Mouse (Mus musculus): ENCODE data around the gene Hck. TPM values are rescaled to one million over a fixed set of nuclear protein-coding genes. Genes with fewer than 3 reads are reported as not detected.

Gene Hck
- polyA plus RNA-seq, 1 experiment, result 0.10 TPM

DNA sequence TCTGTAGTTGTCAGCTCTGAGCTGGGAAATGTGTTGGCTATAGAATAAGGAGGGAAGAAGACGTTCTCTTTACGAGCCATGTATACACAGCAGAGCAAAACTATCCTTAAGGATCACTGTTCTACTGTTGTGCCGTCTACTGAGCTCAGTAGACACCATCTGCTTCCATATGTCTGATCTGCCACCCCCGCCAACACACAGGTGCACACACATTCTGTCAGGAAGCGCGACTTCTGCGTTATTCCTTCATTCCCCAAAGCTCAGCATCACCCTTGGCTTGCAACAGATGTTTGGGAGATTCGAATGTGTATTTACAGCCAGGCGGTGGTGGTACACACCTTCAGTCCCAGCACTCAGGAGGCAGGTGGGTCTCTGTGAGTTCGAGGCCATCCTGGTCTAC lies 21.2 kb upstream of the Hck start:
- Histone ChIP-seq H3K27me3 (ENCODE audit: control insufficient read depth, insufficient read depth, insufficient read length) (no peaks in the 10 kb centered on the region), H3K4me2 (ENCODE audit: low read depth) (no peak overlapping the region), H3K4me3 (no peak overlapping the region), H3K36me3 (ENCODE audit: control insufficient read depth, insufficient read depth) (no peaks in the 10 kb centered on the region), H3K79me2 (ENCODE audit: control insufficient read depth, insufficient read depth) (no peaks in the 10 kb centered on the region), H3ac (ENCODE audit: control insufficient read depth, insufficient read length) (no peak overlapping the region)
- no peak for TF ChIP-seq TCF3 (IDR thresholded peaks at IDR 0.05; ENCODE audit: insufficient read length, low read depth)
- no peak for TF ChIP-seq MYOG (IDR thresholded peaks at IDR 0.05; ENCODE audit: control insufficient read depth in 1 of 3, insufficient read depth in 1 of 3, insufficient read length in 2 of 3, low read depth in 2 of 3)
- TF ChIP-seq SRF (IDR thresholded peaks at IDR 0.05; ENCODE audit: control insufficient read depth, insufficient read length, low read depth), result no peak
- TF ChIP-seq POLR2A (IDR thresholded peaks at IDR 0.05; ENCODE audit: insufficient read length, low read depth), result no peak
- TF ChIP-seq POLR2AphosphoS2 (IDR thresholded peaks at IDR 0.05; ENCODE audit: insufficient read length, low read depth), result no peak
- TF ChIP-seq MAX (IDR thresholded peaks at IDR 0.05; ENCODE audit: low read depth), result no peak
- TF ChIP-seq TCF12 (IDR thresholded peaks at IDR 0.05; ENCODE audit: insufficient read depth, poor library complexity, severe bottlenecking), result no peak
- TF ChIP-seq E2F4 (IDR thresholded peaks at IDR 0.05; ENCODE audit: insufficient read depth), result no peak
- no peak for TF ChIP-seq REST (IDR thresholded peaks at IDR 0.05; ENCODE audit: insufficient read depth, insufficient read length)
- TF ChIP-seq USF1 (IDR thresholded peaks at IDR 0.05; ENCODE audit: low read depth), result no peak
- no peak for TF ChIP-seq MYOD1 (IDR thresholded peaks at IDR 0.05; ENCODE audit: control insufficient read depth in 1 of 3, insufficient read length in 2 of 3, low read depth in 2 of 3)
- no peak for TF ChIP-seq CEBPB (IDR thresholded peaks at IDR 0.05; ENCODE audit: insufficient read depth, poor library complexity, severe bottlenecking)

- no peak overlapping the region for H3K4me3 ChIP-seq
- no peak overlapping the region for H3K4me2 ChIP-seq (ENCODE audit: low read depth)
- H3ac ChIP-seq (ENCODE audit: control insufficient read depth, insufficient read length), result no peak overlapping the region
- no peaks in the 10 kb centered on the region for H3K36me3 ChIP-seq (ENCODE audit: control insufficient read depth, insufficient read depth)
- H3K79me2 ChIP-seq (ENCODE audit: control insufficient read depth, insufficient read depth), result no peaks in the 10 kb centered on the region
- TF ChIP-seq SRF (IDR thresholded peaks at IDR 0.05; ENCODE audit: control insufficient read depth, insufficient read length, low read depth) (no peak), CEBPB (IDR thresholded peaks at IDR 0.05; ENCODE audit: insufficient read depth, poor library complexity, severe bottlenecking) (no peak), POLR2A (IDR thresholded peaks at IDR 0.05; ENCODE audit: insufficient read length, low read depth) (no peak), POLR2AphosphoS2 (IDR thresholded peaks at IDR 0.05; ENCODE audit: insufficient read length, low read depth) (no peak), TCF3 (IDR thresholded peaks at IDR 0.05; ENCODE audit: insufficient read length, low read depth) (no peak), REST (IDR thresholded peaks at IDR 0.05; ENCODE audit: insufficient read depth, insufficient read length) (no peak)
- H3K27me3 ChIP-seq (ENCODE audit: control insufficient read depth, insufficient read depth, insufficient read length), result no peaks in the 10 kb centered on the region
Measured at GRCm38 (mm10) chr2:153089316-153089715, 19.0 kb upstream of the Hck start.

DNA sequence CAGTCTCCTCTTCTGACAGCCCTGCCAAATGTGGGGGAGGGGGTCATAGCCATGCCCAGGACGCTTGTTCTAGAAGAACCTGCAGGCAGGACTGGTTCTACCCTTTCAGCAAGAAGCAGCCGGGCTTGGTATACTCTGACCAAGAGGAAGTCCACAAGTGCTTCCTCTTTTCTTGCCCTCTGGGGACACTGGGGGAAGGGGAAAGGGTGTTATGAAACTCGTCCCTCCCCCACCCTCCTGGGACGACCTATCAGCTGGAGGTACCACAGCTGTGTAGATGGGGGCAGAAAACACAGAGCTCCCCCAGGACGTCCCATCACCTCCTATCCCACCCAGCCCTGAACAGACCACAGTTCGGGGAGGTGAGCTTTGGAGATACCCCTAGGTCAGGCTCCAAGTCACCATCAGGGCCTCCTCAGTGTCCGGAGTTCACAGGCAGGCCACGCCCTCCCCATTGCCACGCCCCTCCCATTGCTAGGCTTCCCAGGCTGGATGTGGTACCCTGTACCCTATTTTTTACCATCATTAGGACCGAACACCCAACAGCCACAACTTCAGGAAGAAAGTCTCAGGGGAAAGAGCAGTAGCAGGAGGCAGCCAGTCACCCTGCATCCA lies 17.6 kb upstream of the Hck start:
- no peak overlapping the region for H3K4me2 ChIP-seq (ENCODE audit: low read depth)
- H3ac ChIP-seq (ENCODE audit: control insufficient read depth, insufficient read length), result no peak overlapping the region
- H3K27me3 ChIP-seq (ENCODE audit: control insufficient read depth, insufficient read depth, insufficient read length), result no peaks in the 10 kb centered on the region
- H3K36me3 ChIP-seq (ENCODE audit: control insufficient read depth, insufficient read depth), result no peaks in the 10 kb centered on the region
- no peaks in the 10 kb centered on the region for H3K79me2 ChIP-seq (ENCODE audit: control insufficient read depth, insufficient read depth)
- TF ChIP-seq MYOD1 (IDR thresholded peaks at IDR 0.05; ENCODE audit: control insufficient read depth in 1 of 3, insufficient read length in 2 of 3, low read depth in 2 of 3) (no peak), POLR2A (IDR thresholded peaks at IDR 0.05; ENCODE audit: insufficient read length, low read depth) (no peak), MYOG (IDR thresholded peaks at IDR 0.05; ENCODE audit: control insufficient read depth in 1 of 3, insufficient read depth in 1 of 3, insufficient read length in 2 of 3, low read depth in 2 of 3) (no peak), TCF3 (IDR thresholded peaks at IDR 0.05; ENCODE audit: insufficient read length, low read depth) (no peak), MAX (IDR thresholded peaks at IDR 0.05; ENCODE audit: low read depth) (no peak), E2F4 (IDR thresholded peaks at IDR 0.05; ENCODE audit: insufficient read depth) (no peak), USF1 (IDR thresholded peaks at IDR 0.05; ENCODE audit: low read depth) (no peak), POLR2AphosphoS2 (IDR thresholded peaks at IDR 0.05; ENCODE audit: insufficient read length, low read depth) (no peak)
- no peak overlapping the region for H3K4me3 ChIP-seq

DNA sequence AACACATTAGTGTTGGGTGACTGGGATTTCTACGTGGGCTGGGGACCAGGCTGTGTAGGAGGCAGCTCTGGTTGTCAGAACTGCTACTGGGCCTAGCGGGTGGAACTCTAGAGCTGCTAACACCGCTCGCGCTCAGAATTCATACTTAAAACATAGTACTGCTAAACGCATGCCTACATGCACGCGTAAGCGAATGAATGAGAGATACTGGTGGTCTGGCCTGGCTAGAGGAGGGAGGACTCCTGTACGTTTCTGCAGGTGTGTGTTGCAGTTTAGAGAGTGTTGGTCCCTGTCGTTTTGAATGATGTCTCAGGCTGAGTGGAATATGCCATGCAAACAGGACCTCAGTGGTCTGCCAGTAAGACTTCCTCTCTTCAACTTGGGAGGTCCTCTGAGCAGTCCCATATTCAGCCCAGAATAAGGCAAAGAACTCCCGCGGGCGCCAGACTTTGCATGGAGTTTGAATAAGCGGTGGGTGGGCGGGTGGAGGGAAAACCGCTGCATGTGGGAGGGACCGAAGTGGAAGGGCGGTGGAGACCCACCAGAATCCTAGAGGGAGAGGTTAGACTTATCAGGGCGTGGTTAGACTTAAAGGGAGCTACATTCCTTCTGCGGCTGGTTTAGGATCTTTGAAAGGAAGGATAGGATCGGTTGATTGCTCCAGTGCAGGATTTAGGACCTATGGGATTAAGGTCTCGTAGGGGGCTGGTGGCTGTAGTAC lies 1.1 kb upstream of the Hck start:
- Histone ChIP-seq H3K79me2 (ENCODE audit: control insufficient read depth, insufficient read depth) (no peaks in the 10 kb centered on the region), H3ac (ENCODE audit: control insufficient read depth, insufficient read length) (no peak overlapping the region), H3K4me2 (ENCODE audit: low read depth) (no peak overlapping the region), H3K4me3 (no peak overlapping the region), H3K27me3 (ENCODE audit: control insufficient read depth, insufficient read depth, insufficient read length) (peaks cover 49% of the 10 kb centered on the region), H3K36me3 (ENCODE audit: control insufficient read depth, insufficient read depth) (no peaks in the 10 kb centered on the region)
- no peak for TF ChIP-seq TCF12 (IDR thresholded peaks at IDR 0.05; ENCODE audit: insufficient read depth, poor library complexity, severe bottlenecking)
- no peak for TF ChIP-seq MYOG (IDR thresholded peaks at IDR 0.05; ENCODE audit: control insufficient read depth in 1 of 3, insufficient read depth in 1 of 3, insufficient read length in 2 of 3, low read depth in 2 of 3)
- no peak for TF ChIP-seq SRF (IDR thresholded peaks at IDR 0.05; ENCODE audit: control insufficient read depth, insufficient read length, low read depth)
- TF ChIP-seq CEBPB (IDR thresholded peaks at IDR 0.05; ENCODE audit: insufficient read depth, poor library complexity, severe bottlenecking), result no peak
- TF ChIP-seq POLR2AphosphoS2 (IDR thresholded peaks at IDR 0.05; ENCODE audit: insufficient read length, low read depth), result no peak
- TF ChIP-seq POLR2A (IDR thresholded peaks at IDR 0.05; ENCODE audit: insufficient read length, low read depth), result no peak

DNA sequence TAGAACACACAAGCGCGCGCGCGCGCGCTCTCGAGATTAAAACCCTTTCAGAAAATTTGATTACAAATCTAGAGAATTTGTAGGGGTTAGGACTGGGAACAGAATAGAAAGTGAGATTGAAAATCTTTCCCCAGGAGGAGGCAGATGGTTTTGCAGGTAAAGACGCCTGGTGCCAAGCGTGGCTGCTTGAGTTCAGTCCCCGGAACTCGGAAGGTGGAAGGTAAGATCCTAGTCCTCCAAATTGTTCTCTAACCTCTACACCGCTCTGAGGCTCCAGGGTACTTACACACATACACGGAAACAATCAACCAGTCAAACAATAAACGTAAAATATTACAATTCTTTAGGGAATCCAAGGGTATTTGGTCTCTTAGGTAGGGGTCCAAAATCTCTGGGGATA lies 466 bp upstream of the Hck start:
- Histone ChIP-seq H3K79me2 (ENCODE audit: control insufficient read depth, insufficient read depth) (no peaks in the 10 kb centered on the region), H3K36me3 (ENCODE audit: control insufficient read depth, insufficient read depth) (no peaks in the 10 kb centered on the region), H3K27me3 (ENCODE audit: control insufficient read depth, insufficient read depth, insufficient read length) (peaks cover 50% of the 10 kb centered on the region), H3K4me3 (no peak overlapping the region), H3ac (ENCODE audit: control insufficient read depth, insufficient read length) (no peak overlapping the region), H3K4me2 (ENCODE audit: low read depth) (peak overlapping the region; percentile 34)
- TF ChIP-seq MYOG (IDR thresholded peaks at IDR 0.05; ENCODE audit: control insufficient read depth in 1 of 3, insufficient read depth in 1 of 3, insufficient read length in 2 of 3, low read depth in 2 of 3) (no peak), E2F4 (IDR thresholded peaks at IDR 0.05; ENCODE audit: insufficient read depth) (no peak), SRF (IDR thresholded peaks at IDR 0.05; ENCODE audit: control insufficient read depth, insufficient read length, low read depth) (no peak), REST (IDR thresholded peaks at IDR 0.05; ENCODE audit: insufficient read depth, insufficient read length) (no peak), MYOD1 (IDR thresholded peaks at IDR 0.05; ENCODE audit: control insufficient read depth in 1 of 3, insufficient read length in 2 of 3, low read depth in 2 of 3) (no peak), MAX (IDR thresholded peaks at IDR 0.05; ENCODE audit: low read depth) (no peak), CEBPB (IDR thresholded peaks at IDR 0.05; ENCODE audit: insufficient read depth, poor library complexity, severe bottlenecking) (no peak), USF1 (IDR thresholded peaks at IDR 0.05; ENCODE audit: low read depth) (no peak), TCF3 (IDR thresholded peaks at IDR 0.05; ENCODE audit: insufficient read length, low read depth) (no peak), POLR2A (IDR thresholded peaks at IDR 0.05; ENCODE audit: insufficient read length, low read depth) (no peak), POLR2AphosphoS2 (IDR thresholded peaks at IDR 0.05; ENCODE audit: insufficient read length, low read depth) (no peak), TCF12 (IDR thresholded peaks at IDR 0.05; ENCODE audit: insufficient read depth, poor library complexity, severe bottlenecking) (no peak)

Measured in myocyte (in vitro differentiated cells).